Mouse (Mus musculus) hindbrain, embryonic 16.5 days (tissue): ENCODE results near the gene Scyl2. TPM values are rescaled to one million over a fixed set of nuclear protein-coding genes. Genes with fewer than 3 reads are reported as not detected.

Experiments used
- ATAC-seq: fragments of 200-750 bp; cut with Nextera tagmentation; 2 replicates; pipeline ENCODE4 v1.8.0; 2017; ENCODE audit warnings: moderate TSS enrichment, moderate library complexity
- H3K27ac ChIP-seq: fragments of 300-500 bp; sonication (generic); 2 replicates; pipeline ENCODE4 v1.5.1; 2014; ENCODE audit warnings: low read depth, mild to moderate bottlenecking, control low read depth, low read length, moderate library complexity
- H3K27me3 ChIP-seq: fragments of 300-500 bp; sonication (generic); replicated peaks from 2 replicates; pipeline ENCODE4 v1.6.1; 2014; ENCODE audit warnings: low read length; ENCODE audit not compliant: control insufficient read depth, insufficient read depth
- H3K36me3 ChIP-seq: fragments of 300-500 bp; sonication (generic); 2 replicates; pipeline ENCODE4 v1.6.1; 2014; ENCODE audit warnings: mild to moderate bottlenecking, low read length, moderate library complexity, mixed read lengths; ENCODE audit not compliant: control insufficient read depth, insufficient read depth
- H3K4me1 ChIP-seq: fragments of 300-500 bp; sonication (generic); 2 replicates; pipeline ENCODE4 v1.6.1; 2014; ENCODE audit warnings: low read depth, low read length; ENCODE audit not compliant: control insufficient read depth, insufficient read depth
- H3K4me2 ChIP-seq: fragments of 300-500 bp; sonication (generic); 2 replicates; pipeline ENCODE4 v1.6.1; 2014; ENCODE audit warnings: mild to moderate bottlenecking, low read length, control low read depth, moderate library complexity
- H3K4me3 ChIP-seq: fragments of 300-500 bp; sonication (generic); 2 replicates; pipeline ENCODE4 v1.5.1; 2014; ENCODE audit warnings: mild to moderate bottlenecking, low read length, control low read depth, moderate library complexity
- H3K9ac ChIP-seq: fragments of 300-500 bp; sonication (generic); 2 replicates; pipeline ENCODE4 v1.6.1; 2014; ENCODE audit warnings: low read depth, mild to moderate bottlenecking, control low read depth, low read length, moderate library complexity
- H3K9me3 ChIP-seq: fragments of 300-500 bp; sonication (generic); 2 replicates; pipeline ENCODE4 v1.6.1; 2014; ENCODE audit warnings: mild to moderate bottlenecking, low read length, moderate library complexity; ENCODE audit not compliant: control insufficient read depth
- WGBS: fragments of 180-500 bp; shearing (Covaris S2); extraction: QIAGEN DNeasy Blood & Tissue Kit; methylation state at CpG from one replicate; pipeline ENCODE4 v1.1.7; 2014; 5-methylcytosine and 5-hydroxymethylcytosine counted together
- polyA plus RNA-seq: library from polyadenylated mRNA; unstranded; fragments of >200 nt; fragmentation: Nextera tagmentation; extraction: Ambion mirVana; gene quantifications from 2 replicates; pipeline ENCODE4 v1.2.1, GENCODE M21; 2015

Gene Scyl2
- polyA plus RNA-seq, 1 experiment from 2014 or later = 7.0 TPM

GRCm38 (mm10) chr10:89594309-89594708, 91.8 kb downstream of the Scyl2 start:
- Histone ChIP-seq H3K4me2 (no peak overlapping the region), H3K36me3 (no peaks in the 10 kb centered on the region), H3K9me3 (no peaks in the 10 kb centered on the region), H3K27me3 (no peaks in the 10 kb centered on the region), H3K4me3 (no peak overlapping the region), H3K4me1 (no peaks in the 10 kb centered on the region; the same call in 1 of the 2 replicates), H3K27ac (no peak overlapping the region), H3K9ac (no peak overlapping the region)
- WGBS = 94% methylated on average over 4 of the region's 4 CpGs
- ATAC-seq = no peak

- ATAC-seq = peak; percentile 82
- Histone ChIP-seq H3K4me2 (no peak overlapping the region), H3K36me3 (no peaks in the 10 kb centered on the region), H3K4me3 (no peak overlapping the region), H3K27me3 (no peaks in the 10 kb centered on the region), H3K4me1 (no peaks in the 10 kb centered on the region; the same call in 1 of the 2 replicates), H3K9me3 (no peaks in the 10 kb centered on the region), H3K27ac (no peak overlapping the region), H3K9ac (no peak overlapping the region)
- WGBS = 34% methylated on average over 4 of the region's 4 CpGs
Measured at GRCm38 (mm10) chr10:89592797-89593196, 93.3 kb downstream of the Scyl2 start.

GRCm38 (mm10) chr10:89589877-89590276, 96.2 kb downstream of the Scyl2 start:
- H3K27ac ChIP-seq = no peak overlapping the region
- H3K4me1 ChIP-seq = no peaks in the 10 kb centered on the region; the same call in 1 of the 2 replicates
- no peak overlapping the region for H3K4me3 ChIP-seq
- ATAC-seq = no peak
- H3K27me3 ChIP-seq = no peaks in the 10 kb centered on the region
- no peak overlapping the region for H3K4me2 ChIP-seq
- 94% methylated on average over 1 of the region's 1 CpGs for WGBS
- H3K9me3 ChIP-seq = no peaks in the 10 kb centered on the region
- H3K36me3 ChIP-seq = no peaks in the 10 kb centered on the region
- H3K9ac ChIP-seq = no peak overlapping the region

Other genes with a start within 250 kb of the Scyl2 start
- gene Gas2l3, start 242.3 kb downstream of the Scyl2 start, polyA plus RNA-seq = 5.4 and 6.2 TPM in 2 replicates
- gene Nr1h4, start 152.7 kb downstream of the Scyl2 start, polyA plus RNA-seq = 0.15 TPM in 1 of 2 replicates, not detected in the other
- 3.2 and 4.4 TPM in 2 replicates for gene Slc17a8, start 65.0 kb downstream of the Scyl2 start, polyA plus RNA-seq
- 46.5 and 60.1 TPM in 2 replicates for gene Actr6, start 46.0 kb upstream of the Scyl2 start, polyA plus RNA-seq
- 29.9 and 33.8 TPM in 2 replicates for gene Uhrf1bp1l, start 58.7 kb upstream of the Scyl2 start, polyA plus RNA-seq
- 78.3 and 84.2 TPM in 2 replicates for gene Anks1b, start 187.2 kb upstream of the Scyl2 start, polyA plus RNA-seq